Mouse (Mus musculus) midbrain, postnatal 0 days (tissue): ENCODE measurements at regions not wholly inside any gene's neighbourhood (a gene's known extent, or its start where the extent isn't known, plus 50 kb on each side); places are given as distances from the start of the nearest gene placed in this dataset.
"Not testable (repeated sequence)": the region's sequence is repeated elsewhere in the genome, so short reads cannot be mapped to it uniquely, and the experiment has no call there.

Experiments
- ATAC-seq: fragments of 200-750 bp; cut with Nextera tagmentation; 2 replicates; pipeline ENCODE4 v1.8.0; 2017; ENCODE audit warnings: moderate number of reproducible peaks, mild to moderate bottlenecking, moderate TSS enrichment, moderate library complexity; ENCODE audit not compliant: low FRiP score
- DNase-seq: peaks from one replicate; pipeline ENCODE4 v3.0.0-alpha.2; 2015; ENCODE audit warnings: low spot score
- H3K27ac ChIP-seq: fragments of 300-500 bp; sonication (generic); 2 replicates; pipeline ENCODE4 v1.5.1; 2014; ENCODE audit warnings: low read depth, mild to moderate bottlenecking, low read length, mixed read lengths
- H3K27me3 ChIP-seq: fragments of 300-500 bp; sonication (generic); 2 replicates; pipeline ENCODE4 v1.6.1; 2014; ENCODE audit warnings: low read length, control low read depth, mixed read lengths; ENCODE audit not compliant: insufficient read depth
- H3K36me3 ChIP-seq: fragments of 300-500 bp; sonication (generic); 2 replicates; pipeline ENCODE4 v1.6.1; 2014; ENCODE audit warnings: low read length, control low read depth, mixed read lengths; ENCODE audit not compliant: insufficient read depth
- H3K4me1 ChIP-seq: fragments of 300-500 bp; sonication (generic); 2 replicates; pipeline ENCODE4 v1.6.1; 2014; ENCODE audit warnings: mild to moderate bottlenecking, control low read depth, antibody characterized with exemption, low read length, mixed read lengths; ENCODE audit not compliant: insufficient read depth
- H3K4me2 ChIP-seq: fragments of 300-500 bp; sonication (generic); 2 replicates; pipeline ENCODE4 v1.6.1; 2014; ENCODE audit warnings: low read depth, mild to moderate bottlenecking, low read length, mixed read lengths; ENCODE audit not compliant: poor library complexity, severe bottlenecking
- H3K4me3 ChIP-seq: fragments of 300-500 bp; sonication (generic); 2 replicates; pipeline ENCODE4 v1.5.1; 2014; ENCODE audit warnings: low read depth, mild to moderate bottlenecking, low read length, moderate library complexity
- H3K9ac ChIP-seq: fragments of 300-500 bp; sonication (generic); replicated peaks from 2 replicates; pipeline ENCODE4 v1.6.1; 2014; ENCODE audit warnings: mild to moderate bottlenecking, low read length, moderate library complexity, mixed read lengths; ENCODE audit not compliant: poor library complexity, severe bottlenecking
- H3K9me3 ChIP-seq: fragments of 300-500 bp; sonication (generic); 2 replicates; pipeline ENCODE4 v1.6.1; 2016; ENCODE audit warnings: low read length, control low read depth
- CTCF ChIP-seq: IDR thresholded peaks from 2 replicates; pipeline ENCODE4 v1.5.1; 2016; ENCODE audit warnings: antibody characterized with exemption, mild to moderate bottlenecking
- WGBS: fragments of 180-500 bp; shearing (Covaris S2); extraction: QIAGEN DNeasy Blood & Tissue Kit; methylation state at CpG from one replicate; pipeline ENCODE4 v1.1.7; 2014; 5-methylcytosine and 5-hydroxymethylcytosine counted together

DNA sequence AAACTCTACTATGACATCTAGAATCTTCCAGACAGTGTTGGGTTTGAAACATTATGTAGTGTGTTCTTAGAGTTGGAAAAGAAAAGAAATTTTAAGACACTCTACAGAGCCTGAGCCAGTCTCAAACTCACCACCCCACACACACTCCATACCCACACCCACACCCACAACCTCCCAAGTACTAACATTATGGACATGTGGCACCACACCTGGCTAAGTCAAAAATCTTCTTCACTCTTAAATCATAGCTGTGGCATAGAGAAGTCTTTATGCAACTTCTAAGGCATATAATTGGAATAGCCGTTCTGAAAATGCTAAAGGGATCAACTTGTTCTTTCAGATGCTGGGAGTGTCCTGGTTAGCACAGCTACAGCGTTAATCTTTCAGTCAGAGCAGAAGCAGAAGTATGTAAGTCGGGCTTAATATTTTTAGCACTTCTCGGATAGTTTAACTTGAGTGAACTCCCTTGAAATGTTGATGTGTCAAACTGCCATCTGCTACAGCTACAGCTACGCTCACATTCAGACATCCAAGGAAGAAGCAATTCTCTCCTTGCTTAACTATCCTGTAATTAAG lies 68.6 kb upstream of the Creb1 start:
- no peak for DNase-seq
- ATAC-seq: no peak
- TF ChIP-seq CTCF: no peak

DNA sequence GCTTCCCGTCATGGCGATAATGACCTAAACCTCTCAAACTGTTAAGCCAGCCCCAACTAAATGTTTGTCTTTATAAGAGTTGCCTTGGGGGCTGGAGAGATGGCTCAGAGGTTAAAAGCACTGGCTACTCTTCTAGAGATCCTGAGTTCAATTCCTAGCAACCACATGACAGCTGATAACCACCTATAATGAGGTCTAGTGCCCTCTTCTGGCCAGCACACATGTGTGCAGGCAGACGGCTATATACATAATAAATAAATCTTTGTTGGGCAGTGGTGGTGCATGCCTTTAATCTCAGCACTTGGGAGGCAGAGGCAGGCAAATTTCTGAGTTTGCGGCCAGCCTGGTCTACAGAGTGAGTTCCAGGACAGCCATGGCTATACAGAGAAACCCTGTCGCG lies 70.8 kb upstream of the Creb1 start:
- not testable (repeated sequence) for H3K4me1 ChIP-seq, H3K9ac ChIP-seq, H3K27ac ChIP-seq, H3K27me3 ChIP-seq, H3K4me2 ChIP-seq, ATAC-seq, H3K36me3 ChIP-seq, H3K9me3 ChIP-seq, DNase-seq, H3K4me3 ChIP-seq
- 95% methylated on average over 6 of the region's 6 CpGs for WGBS

More for the DNA sequence above, 68.6 kb upstream of the Creb1 start:
- no peak overlapping the region for H3K4me3 ChIP-seq
- no peaks in the 10 kb centered on the region for H3K9me3 ChIP-seq
- no peak overlapping the region for H3K9ac ChIP-seq
- no peak overlapping the region for H3K4me2 ChIP-seq
- no peaks in the 10 kb centered on the region for H3K36me3 ChIP-seq
- H3K4me1 ChIP-seq: no peaks in the 10 kb centered on the region
- H3K27me3 ChIP-seq: no peaks in the 10 kb centered on the region
- H3K27ac ChIP-seq: no peak overlapping the region
- WGBS: 82% methylated on average over 5 of the region's 5 CpGs

DNA sequence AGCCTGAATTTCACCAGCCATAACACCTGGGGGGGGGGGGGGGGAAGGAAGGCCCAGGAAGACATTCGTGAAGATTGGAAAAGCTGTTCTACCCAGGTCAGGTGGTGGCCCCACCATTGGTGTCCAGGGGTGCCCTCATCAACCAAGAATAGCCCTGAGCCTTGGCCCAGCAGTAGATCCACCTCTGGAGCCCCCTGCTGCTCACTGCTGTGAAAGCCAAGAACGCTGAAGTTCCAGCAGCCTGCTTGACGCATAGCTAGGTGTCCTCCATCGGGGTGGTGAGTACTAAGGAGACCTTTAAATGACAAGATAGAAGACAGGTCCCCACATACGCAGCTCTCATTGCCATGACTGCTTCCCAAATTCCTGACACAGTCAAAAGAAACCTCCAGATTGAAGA lies 74.6 kb upstream of the Creb1 start:
- no peak for ATAC-seq
- no peak for DNase-seq
- no peak for TF ChIP-seq CTCF
- Histone ChIP-seq H3K4me3 (no peak overlapping the region), H3K27ac (no peak overlapping the region), H3K27me3 (no peaks in the 10 kb centered on the region), H3K9ac (no peak overlapping the region), H3K4me2 (no peak overlapping the region), H3K4me1 (no peaks in the 10 kb centered on the region), H3K9me3 (no peaks in the 10 kb centered on the region), H3K36me3 (no peaks in the 10 kb centered on the region)
- WGBS: 81% methylated on average over 5 of the region's 5 CpGs

DNA sequence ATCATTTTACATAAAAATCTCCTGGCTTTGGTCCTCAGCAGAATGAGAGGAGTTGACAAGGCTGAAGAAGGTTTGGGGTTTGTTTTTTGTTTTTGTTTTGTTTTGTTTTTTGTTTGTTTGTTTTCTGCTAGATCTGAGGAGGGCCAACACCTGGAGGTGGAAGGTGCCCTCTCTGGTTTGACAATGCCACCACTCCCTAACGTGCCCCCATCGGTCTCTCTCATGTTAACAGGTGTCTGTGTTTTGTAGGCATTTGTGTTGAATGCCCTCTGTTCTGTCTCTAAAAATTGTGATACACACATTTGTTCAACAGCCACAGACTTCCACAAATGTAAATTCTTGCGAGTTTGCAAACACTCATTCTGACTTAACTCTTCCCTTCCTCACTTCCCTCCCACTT lies 83.3 kb upstream of the Creb1 start:
- WGBS: 87% methylated on average over 3 of the region's 3 CpGs
- Histone ChIP-seq H3K4me1 (no peaks in the 10 kb centered on the region; the same call in 1 of the 2 replicates), H3K4me2 (no peak overlapping the region), H3K27me3 (no peaks in the 10 kb centered on the region), H3K9me3 (no peaks in the 10 kb centered on the region), H3K27ac (no peak overlapping the region), H3K9ac (no peak overlapping the region), H3K36me3 (no peaks in the 10 kb centered on the region), H3K4me3 (no peak overlapping the region)
- no peak for DNase-seq
- no peak for ATAC-seq
- TF ChIP-seq CTCF: no peak

DNA sequence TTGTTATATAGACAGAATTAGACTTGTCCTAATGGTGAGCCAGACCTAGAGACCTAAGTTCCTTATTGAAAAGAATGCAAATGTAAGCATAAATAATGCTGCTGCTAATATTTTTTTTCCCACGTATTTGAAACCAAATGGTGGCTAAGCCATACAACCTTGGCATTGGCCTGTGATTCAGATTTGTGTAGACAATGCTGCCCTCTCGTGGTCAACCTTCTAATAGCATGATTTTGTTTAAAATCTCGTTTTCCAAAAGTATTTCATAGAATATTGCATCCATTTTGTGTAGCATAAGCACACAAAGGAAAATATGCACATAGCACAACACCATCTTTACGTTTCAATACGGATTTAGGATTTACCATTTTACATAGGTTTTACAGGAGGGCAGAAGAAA lies 84.4 kb upstream of the Creb1 start:
- WGBS: 3% methylated on average over 5 of the region's 5 CpGs
- peak; percentile 91 for DNase-seq
- Histone ChIP-seq H3K4me3 (no peak overlapping the region), H3K27ac (no peak overlapping the region), H3K36me3 (no peaks in the 10 kb centered on the region), H3K4me2 (no peak overlapping the region), H3K4me1 (no peaks in the 10 kb centered on the region; the same call in 1 of the 2 replicates), H3K27me3 (no peaks in the 10 kb centered on the region), H3K9ac (no peak overlapping the region), H3K9me3 (no peaks in the 10 kb centered on the region)
- ATAC-seq: no peak
- peak; percentile 90 for TF ChIP-seq CTCF

DNA sequence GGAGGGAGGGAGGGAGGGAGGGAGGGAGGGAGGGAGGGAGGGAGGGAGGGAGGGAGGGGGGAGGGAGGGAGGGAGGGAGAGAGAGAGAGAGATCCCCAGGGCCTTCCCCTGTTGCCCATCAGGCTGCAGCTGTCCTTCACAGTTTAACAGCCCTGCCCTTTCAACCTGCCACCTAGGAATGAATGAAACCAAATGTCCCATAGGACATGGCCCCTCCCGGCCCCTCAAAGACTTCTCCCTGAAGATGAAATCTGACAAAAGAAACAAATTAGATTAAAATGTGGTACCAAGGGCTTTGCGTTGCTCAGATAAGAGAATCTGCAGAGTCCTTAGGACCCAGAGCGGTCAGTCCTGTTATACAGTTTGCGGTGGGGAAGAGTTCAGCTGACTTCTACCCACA lies 86.0 kb upstream of the Creb1 start:
- H3K4me3 ChIP-seq: no peak overlapping the region
- ATAC-seq (0 out of 2 replicates have a peak, but pooled peaks have one; percentile 4), DNase-seq (no peak)
- no peaks in the 10 kb centered on the region for H3K9me3 ChIP-seq
- H3K36me3 ChIP-seq: no peaks in the 10 kb centered on the region
- H3K9ac ChIP-seq: no peak overlapping the region
- TF ChIP-seq CTCF: no peak
- no peak overlapping the region for H3K4me2 ChIP-seq
- no peaks in the 10 kb centered on the region for H3K27me3 ChIP-seq
- no peaks in the 10 kb centered on the region; the same call in 1 of the 2 replicates for H3K4me1 ChIP-seq
- 48% methylated on average over 4 of the region's 4 CpGs for WGBS
- no peak overlapping the region for H3K27ac ChIP-seq
